Mouse (Mus musculus): ENCODE measurements around the gene Klhdc3.

DNA sequence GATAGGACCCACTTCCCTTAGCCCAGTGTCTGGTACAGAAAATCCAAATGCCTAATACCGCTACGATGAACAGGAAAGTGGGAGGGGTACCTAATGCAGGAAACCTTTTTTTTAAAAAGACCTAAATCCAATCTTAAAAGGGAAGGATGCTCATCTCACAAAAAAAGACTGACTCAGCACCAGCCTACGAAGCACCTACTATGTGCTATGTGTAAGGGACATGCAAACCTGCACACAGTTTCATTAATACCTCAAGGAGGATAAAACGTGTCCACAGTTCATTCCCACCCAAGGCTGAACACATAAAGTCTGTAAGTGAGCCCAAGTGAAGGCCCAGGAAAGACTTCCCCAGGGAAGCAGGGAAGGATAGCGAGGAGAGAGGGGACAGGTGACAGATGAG is 21.8 kb upstream of the Klhdc3 start:
- no peak for TF ChIP-seq CTCF (IDR thresholded peaks at IDR 0.05; ENCODE audit: control insufficient read depth, insufficient read depth, insufficient replicate concordance, low read depth, low read length)
- TF ChIP-seq POLR2A (IDR thresholded peaks at IDR 0.05; ENCODE audit: control insufficient read depth, low read depth, low read length) = no peak
